Mouse (Mus musculus) lung, adult 2 months (tissue): ENCODE data around the gene Cacna2d4.

Experiments used
- CTCF ChIP-seq: fragments of 200-500 bp; IDR thresholded peaks from 2 replicates; pipeline ENCODE4 v1.5.1; 2011; ENCODE audit warnings: mild to moderate bottlenecking, low read length, control low read depth; ENCODE audit not compliant: insufficient read depth
- POLR2A ChIP-seq: fragments of 200-500 bp; IDR thresholded peaks from 2 replicates; pipeline ENCODE4 v1.6.1; 2011; ENCODE audit warnings: low read depth, mild to moderate bottlenecking, control low read depth, low read length, borderline replicate concordance; ENCODE audit errors: extremely low read depth

DNA sequence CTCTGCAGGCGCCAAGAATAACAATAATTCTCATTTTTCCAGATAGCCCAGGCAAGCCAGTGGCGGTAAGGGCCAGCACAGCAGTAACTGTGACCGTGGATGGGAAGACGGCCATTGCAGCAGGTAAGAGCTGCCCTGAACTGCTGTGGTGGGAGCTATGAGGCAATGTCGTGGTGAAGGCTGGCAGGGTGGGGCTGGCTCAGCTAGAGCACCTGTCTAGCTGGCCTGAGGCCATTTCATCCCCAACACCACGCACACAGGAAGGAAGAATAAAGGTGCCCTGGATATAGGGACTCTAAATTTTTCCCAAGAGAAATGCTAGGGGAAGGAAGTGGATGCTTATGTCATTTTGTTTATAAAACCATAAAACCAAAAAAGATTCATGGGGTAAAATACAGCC, 76.1 kb downstream of the Cacna2d4 start:
- TF ChIP-seq CTCF (no peak), POLR2A (no peak)
